Mouse (Mus musculus): Measurements from ENCODE around the gene Sri. TPM values are rescaled to one million over a fixed set of nuclear protein-coding genes. Genes with fewer than 3 reads are reported as not detected.

Sri gene
- polyA plus RNA-seq, 1 experiment from 2014 or later, result 194 TPM

- peaks cover 74% of the 10 kb centered on the region for H3K36me3 ChIP-seq
- no peak for DNase-seq (ENCODE audit: low spot score)
- H3K4me1 ChIP-seq (replicated peaks), result no peaks in the 10 kb centered on the region
- H3K27ac ChIP-seq, result no peak overlapping the region
- no peaks in the 10 kb centered on the region for H3K27me3 ChIP-seq (ENCODE audit: insufficient read depth, poor library complexity, severe bottlenecking)
- H3K4me3 ChIP-seq, result no peak overlapping the region
- H3K9me3 ChIP-seq, result no peaks in the 10 kb centered on the region
- WGBS, result 63% methylated on average over 6 of the region's 6 CpGs
Measured at GRCm38 (mm10) chr5:8063207-8063606, 17.3 kb downstream of the Sri start.

- Histone ChIP-seq H3K4me1 (replicated peaks) (no peaks in the 10 kb centered on the region), H3K4me3 (no peak overlapping the region), H3K27me3 (ENCODE audit: insufficient read depth, poor library complexity, severe bottlenecking) (no peaks in the 10 kb centered on the region), H3K9me3 (no peaks in the 10 kb centered on the region), H3K27ac (no peak overlapping the region), H3K36me3 (peaks cover 10% of the 10 kb centered on the region; the same call in 1 of the 2 replicates)
- no peak for DNase-seq (ENCODE audit: low spot score)
- 92% methylated on average over 9 of the region's 9 CpGs for WGBS
Measured at GRCm38 (mm10) chr5:8073406-8073805, 27.5 kb downstream of the Sri start.

GRCm38 (mm10) chr5:8073901-8074561, 28.2 kb downstream of the Sri start:
- no peak for DNase-seq (ENCODE audit: low spot score)
- H3K4me1 ChIP-seq (replicated peaks), result no peaks in the 10 kb centered on the region
- 90% methylated on average over 9 of the region's 9 CpGs for WGBS

GRCm38 (mm10) chr5:8077481-8077880, 31.6 kb downstream of the Sri start:
- H3K27ac ChIP-seq, result no peak overlapping the region
- no peaks in the 10 kb centered on the region for H3K27me3 ChIP-seq (ENCODE audit: insufficient read depth, poor library complexity, severe bottlenecking)
- H3K36me3 ChIP-seq, result peaks cover 3% of the 10 kb centered on the region; the same call in 1 of the 2 replicates
- 92% methylated on average over 8 of the region's 8 CpGs for WGBS
- H3K4me1 ChIP-seq (replicated peaks), result no peaks in the 10 kb centered on the region
- H3K9me3 ChIP-seq, result no peaks in the 10 kb centered on the region
- no peak overlapping the region for H3K4me3 ChIP-seq
- DNase-seq (ENCODE audit: low spot score), result no peak

More at GRCm38 (mm10) chr5:8073901-8074561, 28.2 kb downstream of the Sri start:
- Histone ChIP-seq H3K36me3 (peaks cover 10% of the 10 kb centered on the region; the same call in 1 of the 2 replicates), H3K27me3 (ENCODE audit: insufficient read depth, poor library complexity, severe bottlenecking) (no peaks in the 10 kb centered on the region), H3K9me3 (no peaks in the 10 kb centered on the region), H3K27ac (no peak overlapping the region), H3K4me3 (no peak overlapping the region)

- no peak overlapping the region for H3K4me3 ChIP-seq
- WGBS, result 76% methylated on average over 20 of the region's 20 CpGs
- H3K4me1 ChIP-seq (replicated peaks), result no peaks in the 10 kb centered on the region
- DNase-seq (ENCODE audit: low spot score), result no peak
- no peaks in the 10 kb centered on the region for H3K9me3 ChIP-seq
- H3K27ac ChIP-seq, result no peak overlapping the region
- no peaks in the 10 kb centered on the region for H3K27me3 ChIP-seq (ENCODE audit: insufficient read depth, poor library complexity, severe bottlenecking)
- no peaks in the 10 kb centered on the region for H3K36me3 ChIP-seq
Measured at GRCm38 (mm10) chr5:8082800-8083509, 37.1 kb downstream of the Sri start.

GRCm38 (mm10) chr5:8085661-8086060, 39.8 kb downstream of the Sri start:
- H3K36me3 ChIP-seq, result no peaks in the 10 kb centered on the region
- 92% methylated on average over 3 of the region's 3 CpGs for WGBS
- H3K27ac ChIP-seq, result no peak overlapping the region
- no peaks in the 10 kb centered on the region for H3K27me3 ChIP-seq (ENCODE audit: insufficient read depth, poor library complexity, severe bottlenecking)
- no peak overlapping the region for H3K4me3 ChIP-seq
- H3K4me1 ChIP-seq (replicated peaks), result no peaks in the 10 kb centered on the region
- no peak for DNase-seq (ENCODE audit: low spot score)
- H3K9me3 ChIP-seq, result no peaks in the 10 kb centered on the region

- Histone ChIP-seq H3K9me3 (no peaks in the 10 kb centered on the region), H3K4me3 (no peak overlapping the region), H3K27ac (no peak overlapping the region), H3K27me3 (ENCODE audit: insufficient read depth, poor library complexity, severe bottlenecking) (no peaks in the 10 kb centered on the region), H3K36me3 (no peaks in the 10 kb centered on the region), H3K4me1 (replicated peaks) (no peaks in the 10 kb centered on the region)
- DNase-seq (ENCODE audit: low spot score), result no peak
- WGBS, result 83% methylated on average over 3 of the region's 3 CpGs
Measured at GRCm38 (mm10) chr5:8088147-8088546, 42.3 kb downstream of the Sri start.

GRCm38 (mm10) chr5:8094921-8095320, 49.0 kb downstream of the Sri start:
- H3K9me3 ChIP-seq, result no peaks in the 10 kb centered on the region
- H3K27ac ChIP-seq, result no peak overlapping the region
- H3K27me3 ChIP-seq (ENCODE audit: insufficient read depth, poor library complexity, severe bottlenecking), result no peaks in the 10 kb centered on the region
- no peaks in the 10 kb centered on the region for H3K4me1 ChIP-seq (replicated peaks)
- DNase-seq (ENCODE audit: low spot score), result no peak
- no peaks in the 10 kb centered on the region for H3K36me3 ChIP-seq
- 79% methylated on average over 5 of the region's 5 CpGs for WGBS
- no peak overlapping the region for H3K4me3 ChIP-seq

- H3K9me3 ChIP-seq, result no peaks in the 10 kb centered on the region
- DNase-seq (ENCODE audit: low spot score), result no peak
- no peak overlapping the region for H3K4me3 ChIP-seq
Measured at GRCm38 (mm10) chr5:8095689-8096088, 49.8 kb downstream of the Sri start.

GRCm38 (mm10) chr5:8111691-8112090, 65.8 kb downstream of the Sri start:
- H3K4me3 ChIP-seq, result no peak overlapping the region
- WGBS, result 94% methylated on average over 3 of the region's 3 CpGs
- no peak overlapping the region for H3K27ac ChIP-seq
- no peaks in the 10 kb centered on the region for H3K27me3 ChIP-seq (ENCODE audit: insufficient read depth, poor library complexity, severe bottlenecking)
- H3K36me3 ChIP-seq, result no peaks in the 10 kb centered on the region
- no peak for DNase-seq (ENCODE audit: low spot score)
- H3K9me3 ChIP-seq, result no peaks in the 10 kb centered on the region
- H3K4me1 ChIP-seq (replicated peaks), result no peaks in the 10 kb centered on the region

More at GRCm38 (mm10) chr5:8095689-8096088, 49.8 kb downstream of the Sri start:
- Histone ChIP-seq H3K4me1 (replicated peaks) (no peaks in the 10 kb centered on the region), H3K27me3 (ENCODE audit: insufficient read depth, poor library complexity, severe bottlenecking) (no peaks in the 10 kb centered on the region), H3K27ac (no peak overlapping the region), H3K36me3 (no peaks in the 10 kb centered on the region)
- 91% methylated on average over 1 of the region's 1 CpGs for WGBS

GRCm38 (mm10) chr5:8112246-8112645, 66.4 kb downstream of the Sri start:
- Histone ChIP-seq H3K27ac (no peak overlapping the region), H3K9me3 (no peaks in the 10 kb centered on the region), H3K36me3 (no peaks in the 10 kb centered on the region), H3K4me3 (no peak overlapping the region), H3K27me3 (ENCODE audit: insufficient read depth, poor library complexity, severe bottlenecking) (no peaks in the 10 kb centered on the region), H3K4me1 (replicated peaks) (no peaks in the 10 kb centered on the region)
- 91% methylated on average over 5 of the region's 5 CpGs for WGBS
- no peak for DNase-seq (ENCODE audit: low spot score)

- WGBS, result 80% methylated on average over 5 of the region's 5 CpGs
- H3K27ac ChIP-seq, result no peak overlapping the region
- H3K36me3 ChIP-seq, result no peaks in the 10 kb centered on the region
- H3K4me1 ChIP-seq (replicated peaks), result no peaks in the 10 kb centered on the region
- H3K4me3 ChIP-seq, result no peak overlapping the region
- no peaks in the 10 kb centered on the region for H3K9me3 ChIP-seq
- no peaks in the 10 kb centered on the region for H3K27me3 ChIP-seq (ENCODE audit: insufficient read depth, poor library complexity, severe bottlenecking)
- no peak for DNase-seq (ENCODE audit: low spot score)
Measured at GRCm38 (mm10) chr5:8116561-8117168, 70.8 kb downstream of the Sri start.
